Mouse (Mus musculus) kidney, postnatal 36 days (tissue): ENCODE data around the gene Dap.

Experiments used
- DNase-seq, 2 experiments: peaks; one replicate each; pipeline ENCODE4 v3.0.0; 2021 to 2022; ENCODE audit warnings: mixed read lengths in 2 of 2

Dap gene

GRCm38 (mm10) chr15:31265404-31265803, 41.3 kb downstream of the Dap start:
- DNase-seq: no peak

- no peak for DNase-seq
These were observed 41.7 kb downstream of the Dap start for GRCm38 (mm10) chr15:31265845-31266244.

DNA sequence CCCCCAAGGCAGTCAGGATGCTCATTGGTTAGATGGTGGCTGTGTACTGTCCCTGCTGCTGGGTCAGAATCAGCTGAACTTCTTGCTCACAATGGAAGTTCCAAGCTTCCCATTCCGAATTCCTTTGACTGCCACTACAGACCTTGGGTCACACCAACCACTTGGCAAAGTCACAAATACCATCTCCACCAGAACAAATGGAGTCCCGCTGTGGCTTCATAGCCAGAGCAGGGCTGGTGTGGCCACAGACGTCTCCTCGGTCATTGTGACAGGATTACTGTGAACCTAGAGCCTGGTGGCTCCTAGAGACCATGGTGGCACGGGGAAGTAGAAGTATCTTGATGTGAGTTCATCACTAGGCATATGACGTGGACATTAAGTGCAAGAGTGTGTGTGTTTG, 44.0 kb downstream of the Dap start:
- no peak for DNase-seq

DNA sequence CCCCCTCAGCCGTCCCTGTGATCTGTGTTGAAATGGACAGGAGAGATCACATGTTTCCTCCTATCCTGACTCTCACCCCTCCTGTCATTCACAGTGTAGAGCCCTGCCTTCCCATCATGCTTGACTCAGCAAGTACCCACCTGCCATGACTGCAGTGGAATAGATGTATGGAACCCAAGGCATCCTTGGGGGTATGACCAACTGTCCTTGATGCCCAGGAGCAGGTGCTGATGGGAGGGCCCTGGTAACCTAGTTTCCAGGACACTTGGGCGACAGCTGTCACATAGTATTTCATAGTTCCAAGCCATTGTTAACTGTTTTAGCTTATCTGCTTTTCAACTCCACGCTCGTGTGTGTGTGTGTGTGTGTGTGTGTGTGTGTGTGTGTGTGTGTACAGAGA, 45.4 kb downstream of the Dap start:
- DNase-seq: no peak

GRCm38 (mm10) chr15:31272695-31273094, 48.6 kb downstream of the Dap start:
- no peak for DNase-seq

DNA sequence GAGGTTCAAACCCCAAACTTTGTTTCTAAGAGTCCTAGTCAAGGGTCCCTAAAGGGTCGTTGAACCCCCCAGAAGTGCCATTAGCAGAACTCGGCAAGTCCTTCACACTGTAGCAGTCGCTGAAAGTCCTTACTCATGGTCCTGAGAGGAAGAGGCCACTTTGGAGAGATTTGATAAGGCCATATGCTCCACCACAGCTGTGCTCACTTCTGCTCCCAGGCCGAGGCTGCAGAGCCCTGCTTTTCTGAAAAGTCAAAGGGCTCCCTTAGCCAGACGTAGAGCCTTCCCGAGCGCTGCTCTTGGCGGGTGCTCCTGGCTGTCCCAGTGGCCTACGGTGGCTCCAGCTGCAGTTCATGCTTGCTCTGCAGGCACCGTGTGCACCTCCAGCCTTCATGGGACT, 49.4 kb downstream of the Dap start:
- no peak for DNase-seq

DNA sequence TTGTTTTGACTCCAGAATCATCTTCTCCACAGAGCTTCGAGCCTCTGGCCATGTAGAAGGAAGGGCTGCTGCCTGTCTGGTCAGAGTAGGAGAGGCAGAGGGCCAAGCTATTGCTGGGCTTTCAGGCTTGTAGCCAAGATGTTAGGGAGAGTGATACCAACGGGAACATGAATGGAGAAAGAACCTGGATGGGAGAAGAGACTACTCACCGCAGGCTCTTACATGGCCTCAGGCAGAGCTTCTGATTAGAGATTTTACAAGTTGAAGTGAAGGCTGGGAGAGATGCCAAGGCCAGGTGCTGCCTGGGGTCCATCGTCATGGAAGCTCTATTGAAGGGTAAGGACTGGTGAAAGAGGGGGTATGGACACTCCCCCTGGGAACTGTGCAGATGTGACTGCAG, 54.0 kb downstream of the Dap start:
- DNase-seq: no peak

DNA sequence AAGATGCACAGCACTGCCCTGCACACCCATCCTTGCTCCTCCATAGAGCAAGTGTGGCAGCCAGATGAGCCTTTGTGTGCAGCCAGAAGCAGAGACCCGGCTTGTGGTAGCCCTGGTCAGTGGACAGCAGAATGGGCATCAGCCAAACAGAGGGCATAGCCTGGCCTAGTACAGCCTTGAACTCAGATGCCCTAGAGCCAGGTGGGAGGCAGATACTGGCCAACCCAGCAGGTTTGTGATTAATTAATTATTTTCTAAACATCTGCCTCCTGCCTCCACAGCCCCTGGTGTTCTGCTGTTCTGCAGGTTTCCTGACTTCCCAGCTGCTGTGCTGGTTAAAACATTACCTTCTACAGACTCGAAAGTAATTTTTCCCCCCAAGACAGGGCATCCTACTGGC, 55.0 kb downstream of the Dap start:
- DNase-seq: peak; percentile 48 to 74

- DNase-seq: no peak
These were observed 55.5 kb downstream of the Dap start for GRCm38 (mm10) chr15:31279577-31280004.

DNA sequence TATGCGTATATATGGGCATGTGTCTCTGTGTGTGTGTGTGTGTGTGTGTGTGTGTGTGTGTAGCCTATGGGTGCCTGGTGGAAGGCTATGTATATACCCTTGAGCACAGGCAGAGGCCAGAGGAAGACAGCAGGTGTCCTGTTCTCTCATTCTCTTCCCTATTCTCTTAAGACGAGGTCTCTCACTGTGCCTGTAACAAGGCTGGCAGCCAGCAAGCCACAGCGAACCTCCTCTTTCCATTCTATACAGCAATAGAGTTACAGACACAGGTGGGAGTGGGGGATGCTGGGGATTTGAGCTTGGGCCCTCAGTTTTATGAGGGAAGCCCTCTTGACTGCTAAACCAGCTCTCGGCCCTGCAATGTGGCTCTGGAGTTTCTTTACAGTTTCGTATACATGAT, 55.9 kb downstream of the Dap start:
- no peak for DNase-seq

DNA sequence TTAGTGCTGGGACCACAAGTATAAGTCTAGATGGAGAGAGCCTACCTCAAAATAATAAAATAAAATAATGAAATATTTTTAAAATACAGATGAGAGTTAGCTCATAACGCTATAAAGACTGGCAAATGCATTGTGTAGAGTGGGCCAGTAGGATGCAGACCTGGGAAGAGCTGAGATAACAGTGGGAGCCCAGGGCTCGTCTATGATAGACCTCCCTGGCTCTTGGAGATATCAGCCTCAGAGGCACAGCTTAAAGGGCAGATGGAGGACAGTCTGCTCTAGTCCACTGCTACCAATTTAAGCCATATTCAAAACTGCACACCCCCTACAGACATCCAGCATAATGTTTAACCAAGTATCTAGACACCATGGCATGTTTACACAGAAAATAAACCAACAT, 56.6 kb downstream of the Dap start:
- no peak for DNase-seq

GRCm38 (mm10) chr15:31281830-31282229, 57.7 kb downstream of the Dap start:
- DNase-seq: no peak

- DNase-seq: peak; percentile 45 to 52
These were observed 58.2 kb downstream of the Dap start for GRCm38 (mm10) chr15:31282353-31282752.

DNA sequence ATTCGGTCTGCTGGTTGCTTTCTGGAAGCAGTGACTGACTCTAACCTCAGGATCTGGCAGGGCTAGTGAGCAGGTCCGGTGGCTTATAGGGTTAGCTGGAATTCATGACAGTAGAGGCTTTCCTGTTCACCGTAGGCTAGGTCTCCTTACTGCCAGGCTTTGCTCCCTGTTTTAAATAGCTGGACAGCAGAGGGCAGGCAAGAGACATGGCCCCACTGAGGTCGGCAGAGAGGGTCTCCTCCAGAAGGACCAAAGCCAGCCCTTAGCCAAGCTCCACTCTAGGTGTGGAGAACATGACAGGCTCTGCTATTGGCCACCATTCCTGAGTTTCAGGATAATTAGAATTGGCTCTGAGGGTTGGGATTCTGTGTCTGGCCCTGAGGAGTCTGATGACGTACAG, 60.0 kb downstream of the Dap start:
- peak in 1 of 2 experiments; percentile 43 for DNase-seq

DNA sequence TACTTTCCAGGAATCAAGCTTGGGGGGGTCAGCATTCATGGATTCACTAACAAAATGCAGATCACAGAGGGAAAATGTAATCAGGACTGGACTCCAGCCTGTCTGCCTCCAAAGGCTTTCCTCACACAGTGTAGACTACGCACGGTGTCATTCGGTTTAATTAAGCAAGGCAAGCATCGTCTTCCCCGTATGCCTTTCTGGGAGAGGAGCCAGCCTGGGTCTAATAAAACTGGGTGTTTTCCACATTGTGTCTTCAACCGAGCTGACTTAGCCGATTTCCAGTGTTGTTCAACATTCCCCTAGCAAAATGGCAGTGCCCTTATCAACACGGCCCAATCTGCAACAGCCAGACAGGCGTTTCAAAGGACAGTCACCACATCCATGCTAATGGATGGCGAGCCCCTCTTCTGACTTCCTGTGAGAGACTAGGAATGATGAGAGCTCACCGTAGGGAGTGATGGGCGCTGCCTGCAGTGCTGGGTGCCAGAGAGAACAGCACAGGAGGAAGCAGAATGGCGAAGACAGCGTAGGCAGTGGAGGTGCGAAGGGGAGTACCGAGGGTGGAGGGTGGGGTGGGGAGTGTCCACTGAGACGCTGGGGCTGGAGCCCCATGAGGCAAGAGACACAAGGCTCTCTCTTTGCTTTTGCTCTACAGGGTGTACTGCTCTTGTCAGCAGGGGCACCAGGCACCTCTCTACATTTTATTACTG, 61.0 kb downstream of the Dap start:
- DNase-seq: no peak

DNA sequence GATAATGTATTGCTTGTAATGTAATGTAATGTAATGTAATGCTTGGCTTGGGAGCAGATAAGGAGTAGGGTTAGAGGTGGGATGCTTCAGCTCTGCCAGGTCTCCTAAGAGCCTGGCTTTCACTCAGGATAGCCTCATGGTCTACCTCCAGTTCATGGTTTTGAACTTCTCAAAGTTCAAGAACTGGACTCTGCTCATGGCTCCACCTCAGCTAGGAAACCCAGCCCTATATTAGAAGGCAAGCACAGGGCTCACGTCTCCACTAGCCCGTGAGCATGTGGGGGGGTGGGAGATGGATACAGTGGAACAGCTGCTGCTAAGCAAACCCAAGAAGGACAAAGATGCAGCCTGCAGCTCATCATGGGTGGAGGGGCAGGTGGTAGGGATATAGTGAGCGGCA, 61.6 kb downstream of the Dap start:
- peak in 1 of 2 experiments; percentile 54 for DNase-seq

- no peak for DNase-seq
These were observed 68.5 kb downstream of the Dap start for GRCm38 (mm10) chr15:31292627-31293026.

DNA sequence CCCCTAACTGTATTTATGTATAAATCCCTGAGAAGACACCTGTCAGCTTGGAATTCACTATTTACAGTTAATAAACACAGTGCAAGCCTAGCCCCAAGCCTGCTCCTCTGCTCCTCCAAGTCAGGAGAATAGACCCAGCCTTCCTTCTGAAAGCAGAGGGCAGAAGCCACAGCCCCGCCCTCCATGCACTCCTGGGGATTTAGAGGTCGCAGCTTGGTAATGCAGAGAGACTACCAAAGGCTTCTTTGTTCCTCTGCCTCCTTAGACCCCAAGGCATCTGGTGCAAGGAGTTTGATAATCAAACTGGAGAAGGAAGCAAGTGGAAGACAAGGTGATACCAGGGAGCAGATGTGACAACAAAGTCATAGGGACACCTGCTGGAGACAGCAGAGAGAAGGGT, 70.2 kb downstream of the Dap start:
- DNase-seq: no peak

GRCm38 (mm10) chr15:31296882-31297776, 73.0 kb downstream of the Dap start:
- DNase-seq: no peak

GRCm38 (mm10) chr15:31297777-31298137, 73.6 kb downstream of the Dap start:
- DNase-seq: no peak

DNA sequence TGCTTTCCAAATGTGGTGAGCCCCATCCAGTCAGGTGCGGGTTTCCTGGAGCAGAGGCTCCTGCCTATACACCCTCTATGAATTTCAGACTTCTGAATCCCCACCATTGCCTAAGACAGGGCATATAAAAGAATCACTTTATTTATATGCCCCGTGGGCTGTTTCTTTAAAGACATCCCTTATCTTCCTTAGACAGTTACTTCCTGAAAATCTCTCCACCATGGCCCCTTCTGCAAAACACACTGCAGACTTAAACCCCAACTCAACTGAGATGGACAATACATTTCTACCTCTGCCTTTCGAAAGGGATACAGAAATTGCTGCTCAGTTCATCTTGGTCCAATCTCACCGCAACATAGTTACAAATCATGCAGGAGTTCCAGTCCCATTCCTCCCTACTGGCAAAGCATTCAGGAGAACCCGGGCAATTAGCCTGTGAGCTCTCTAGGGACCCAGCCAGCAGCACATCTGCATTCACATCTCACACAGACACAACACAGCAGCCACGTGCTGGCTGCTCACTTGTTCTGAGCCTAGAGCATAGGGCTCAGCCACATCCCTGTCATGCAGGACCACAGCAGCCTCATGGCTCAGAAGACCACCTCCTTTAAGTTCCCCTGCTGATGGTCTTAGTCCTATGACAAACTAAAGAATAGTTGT, 75.3 kb downstream of the Dap start:
- no peak for DNase-seq

GRCm38 (mm10) chr15:31302293-31302990, 78.3 kb downstream of the Dap start:
- DNase-seq: no peak

DNA sequence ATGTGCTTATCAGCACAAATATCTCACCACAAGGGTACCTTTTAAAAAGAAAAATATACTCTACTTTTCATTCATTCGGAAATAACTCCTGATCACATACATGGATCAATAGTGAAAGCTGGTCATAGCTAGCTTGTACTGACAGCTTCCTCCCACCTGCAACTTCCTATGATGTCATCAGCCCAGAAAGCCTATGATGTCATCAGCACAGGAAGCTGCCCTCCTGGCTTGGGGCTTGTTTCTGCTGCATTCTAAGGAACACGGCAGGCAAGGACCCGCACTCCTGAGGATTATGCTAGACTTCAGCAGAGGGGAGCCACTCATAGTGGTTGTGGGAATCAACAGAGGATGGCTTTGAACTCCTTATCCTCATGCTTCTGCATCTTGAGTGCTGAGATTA, 80.2 kb downstream of the Dap start:
- DNase-seq: no peak
